Mouse (Mus musculus): ENCODE results near the gene Mfsd4b5.
"Not testable (repeated sequence)": the region's sequence is repeated elsewhere in the genome, so short reads cannot be mapped to it uniquely, and the experiment has no call there.

Gene Mfsd4b5

GRCm38 (mm10) chr10:39986466-39986865 is at the start of gene Mfsd4b5:
Gene Mfsd4b5, minus strand, starts transcription at chr10:39986646.
- no peak for DNase-seq

GRCm38 (mm10) chr10:40034956-40035355 is 48.5 kb upstream of the Mfsd4b5 start:
- no peak for DNase-seq

- no peak for DNase-seq
Observed at GRCm38 (mm10) chr10:40032897-40033296, 46.5 kb upstream of the Mfsd4b5 start.

- DNase-seq = no peak
Observed at GRCm38 (mm10) chr10:40030716-40031115, 44.3 kb upstream of the Mfsd4b5 start.

- no peak for DNase-seq
Observed at GRCm38 (mm10) chr10:40029610-40030009, 43.2 kb upstream of the Mfsd4b5 start.

GRCm38 (mm10) chr10:40028091-40028490 is 41.6 kb upstream of the Mfsd4b5 start:
- no peak for DNase-seq

GRCm38 (mm10) chr10:40026546-40026945 is 40.1 kb upstream of the Mfsd4b5 start:
- DNase-seq = no peak

GRCm38 (mm10) chr10:40025560-40025959 is 39.1 kb upstream of the Mfsd4b5 start:
- no peak for DNase-seq

- peak; percentile 80 for DNase-seq
Observed at GRCm38 (mm10) chr10:40024554-40025428, 38.3 kb upstream of the Mfsd4b5 start, which contains the start of gene Mfsd4b1. Gene Mfsd4b1, minus strand, starts transcription at chr10:40025268.

GRCm38 (mm10) chr10:40020401-40020800 is 34.0 kb upstream of the Mfsd4b5 start:
- no peak for DNase-seq

GRCm38 (mm10) chr10:40019492-40019891 is 33.0 kb upstream of the Mfsd4b5 start:
- DNase-seq = no peak

GRCm38 (mm10) chr10:40018261-40018860 is 31.9 kb upstream of the Mfsd4b5 start:
- DNase-seq = no peak

GRCm38 (mm10) chr10:40009591-40009990 is 23.1 kb upstream of the Mfsd4b5 start:
- DNase-seq = no peak

GRCm38 (mm10) chr10:40008847-40009246 is 22.4 kb upstream of the Mfsd4b5 start:
- DNase-seq = not testable (repeated sequence)

- no peak for DNase-seq
Observed at GRCm38 (mm10) chr10:40007953-40008352, 21.5 kb upstream of the Mfsd4b5 start.

GRCm38 (mm10) chr10:40006963-40007362 is 20.5 kb upstream of the Mfsd4b5 start:
- DNase-seq = no peak

GRCm38 (mm10) chr10:40000746-40001145 is 14.3 kb upstream of the Mfsd4b5 start:
- no peak for DNase-seq

GRCm38 (mm10) chr10:39991155-39991554 is 4.7 kb upstream of the Mfsd4b5 start:
- DNase-seq = no peak

- no peak for DNase-seq
Observed at GRCm38 (mm10) chr10:39982604-39983003, 3.8 kb downstream of the Mfsd4b5 start.

- DNase-seq = no peak
Observed at GRCm38 (mm10) chr10:39978231-39978630, 8.2 kb downstream of the Mfsd4b5 start.

- no peak for DNase-seq
Observed at GRCm38 (mm10) chr10:39977346-39977745, 9.1 kb downstream of the Mfsd4b5 start.

- no peak for DNase-seq
Observed at GRCm38 (mm10) chr10:39975771-39976170, 10.7 kb downstream of the Mfsd4b5 start.

- DNase-seq = no peak
Observed at GRCm38 (mm10) chr10:39974982-39975381, 11.5 kb downstream of the Mfsd4b5 start.

GRCm38 (mm10) chr10:39967512-39967911 is 18.9 kb downstream of the Mfsd4b5 start:
- no peak for DNase-seq

All from right cerebral cortex, postnatal 4 days (tissue).